12 mouse cellular contexts compared by ENCODE assay signal in genomic region chr13:30649197-30649596, GRCm38 (mm10).
"Had no signal": no experiment of that assay in that cellular context is flagged by ENCODE, and none has a peak within 500 bp of the region (broad histone marks: within the 10 kb centered on the region; RNA-seq: fewer than 3 reads in every experiment).

No protein-coding gene starts in this region.

- DNase-seq: retina, postnatal 1 day; right cerebral cortex, adult 18-20 months; right cerebral cortex, postnatal 14 days; right cerebral cortex, postnatal 25 days; right cerebral cortex, postnatal 4 days; spleen, adult 18-20 months; thymus, adult 18-20 months; thymus, adult 2 months; thymus, postnatal 14 days; thymus, postnatal 25 days; thymus, postnatal 36 days; thymus, postnatal 4 days had no signal
